Mouse (Mus musculus) thymus, postnatal 0 days (tissue): ENCODE data around the gene Nfix. TPM values are rescaled to one million over a fixed set of nuclear protein-coding genes. Genes with fewer than 3 reads are reported as not detected.
A peak's percentile ranks its signal among the peaks of the same experiment; 100 is the strongest.

ENCODE experiments used
- DNase-seq: peaks from one replicate; pipeline ENCODE4 v3.0.0-alpha.2; 2015; ENCODE audit warnings: low spot score
- polyA plus RNA-seq: library from polyadenylated mRNA; unstranded; fragments of >200 nt; fragmentation: Nextera tagmentation; extraction: Ambion mirVana; gene quantifications from 2 replicates; pipeline ENCODE4 v1.2.1, GENCODE M21; 2015

Nfix gene
- polyA plus RNA-seq, 1 experiment from 2014 or later: 11.7 TPM

DNA sequence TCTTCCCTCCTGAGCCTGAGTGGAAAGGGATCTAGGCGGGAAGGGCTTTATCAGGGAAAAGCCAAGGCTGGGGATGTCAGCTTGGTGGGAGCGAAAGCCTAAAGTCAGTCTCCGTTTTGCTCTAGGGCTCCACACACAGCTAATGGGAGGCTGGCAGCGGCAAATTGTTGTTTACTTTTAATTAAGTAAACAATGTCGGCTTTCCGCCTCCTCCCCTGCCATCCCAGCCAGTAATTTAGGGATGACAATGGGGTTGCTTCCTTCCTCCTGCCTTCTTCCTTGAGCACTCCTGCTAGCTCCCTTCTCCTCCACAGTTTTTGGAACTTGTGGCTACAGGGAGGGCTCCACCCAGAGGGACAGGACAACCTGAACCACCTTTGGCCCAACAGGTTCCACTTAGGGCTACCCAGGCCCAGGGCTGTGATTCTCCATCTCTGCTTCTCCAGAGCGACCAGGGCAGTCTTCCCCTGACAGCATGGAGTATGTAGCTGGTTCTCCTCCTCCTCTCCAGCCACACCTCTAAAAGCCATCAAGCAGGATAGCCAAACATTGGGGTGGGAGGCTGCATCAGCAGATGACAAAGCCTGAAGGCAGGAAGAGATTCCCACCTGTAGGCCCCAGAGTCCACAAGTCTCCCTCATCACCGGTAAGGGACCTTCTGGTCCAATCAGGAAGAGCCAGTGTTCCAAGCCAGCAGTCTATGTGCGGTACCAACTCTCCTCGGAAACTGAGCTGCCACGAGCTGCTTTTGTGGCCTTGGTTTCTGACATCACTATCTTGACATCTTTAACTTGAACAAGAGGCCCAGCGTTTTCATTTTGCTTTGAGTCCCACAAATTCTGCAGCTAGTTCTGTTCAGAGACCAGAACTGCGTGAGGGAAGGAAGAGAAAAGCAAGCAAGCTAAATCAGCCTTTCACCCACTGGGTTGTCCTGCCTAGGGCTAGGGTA is 59.0 kb downstream of the Nfix start:
- DNase-seq: no peak

DNA sequence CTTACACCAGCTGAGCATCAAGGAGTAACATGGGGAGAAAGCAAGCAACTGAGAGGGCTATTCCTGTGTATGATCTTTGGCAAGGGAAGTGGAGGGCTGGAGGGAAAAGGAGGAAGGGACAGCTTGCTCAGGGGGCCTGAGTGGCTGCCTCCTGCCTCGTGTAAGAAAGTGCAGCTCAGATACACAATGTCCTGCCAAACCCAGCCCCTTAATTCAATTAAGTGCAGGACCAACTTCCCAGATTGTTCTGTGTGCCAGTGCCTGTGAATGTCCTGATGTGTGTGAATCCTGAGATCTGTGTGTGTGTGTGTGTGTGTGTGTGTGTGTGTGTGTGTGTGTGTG is 60.8 kb downstream of the Nfix start:
- no peak for DNase-seq

DNA sequence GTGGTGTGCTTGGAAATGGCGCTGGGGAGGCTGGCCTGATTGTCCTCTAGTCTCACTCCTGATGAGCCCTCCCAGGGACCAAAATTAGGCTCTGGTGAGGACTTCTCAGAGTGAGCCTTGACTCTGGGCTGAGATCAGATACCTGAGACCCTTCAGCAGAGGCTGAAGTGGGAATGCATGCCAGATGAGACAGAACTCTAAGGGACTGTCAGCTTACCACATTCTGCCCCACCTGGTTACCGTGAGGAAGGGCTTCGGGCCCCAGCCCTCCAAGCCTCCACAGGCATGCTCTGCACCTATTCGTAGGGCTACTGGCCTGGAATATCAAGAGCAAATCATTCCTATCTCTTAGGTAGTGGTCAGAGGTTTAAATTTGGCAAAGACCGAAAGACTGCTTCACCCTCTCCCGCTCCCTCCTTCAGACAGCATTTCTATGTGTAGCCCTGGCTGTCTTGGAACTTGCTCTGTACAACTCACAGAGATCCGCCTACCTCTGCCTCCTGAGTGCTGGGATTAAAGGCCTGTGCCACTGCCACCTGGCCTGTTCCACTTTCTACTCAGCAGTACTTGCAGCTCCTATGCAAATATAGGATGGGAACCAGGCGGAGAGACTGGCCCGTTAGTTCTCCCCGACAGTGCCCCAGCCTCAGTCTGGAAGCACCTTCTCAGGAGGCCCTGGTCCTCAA is 61.3 kb downstream of the Nfix start:
- no peak for DNase-seq

DNA sequence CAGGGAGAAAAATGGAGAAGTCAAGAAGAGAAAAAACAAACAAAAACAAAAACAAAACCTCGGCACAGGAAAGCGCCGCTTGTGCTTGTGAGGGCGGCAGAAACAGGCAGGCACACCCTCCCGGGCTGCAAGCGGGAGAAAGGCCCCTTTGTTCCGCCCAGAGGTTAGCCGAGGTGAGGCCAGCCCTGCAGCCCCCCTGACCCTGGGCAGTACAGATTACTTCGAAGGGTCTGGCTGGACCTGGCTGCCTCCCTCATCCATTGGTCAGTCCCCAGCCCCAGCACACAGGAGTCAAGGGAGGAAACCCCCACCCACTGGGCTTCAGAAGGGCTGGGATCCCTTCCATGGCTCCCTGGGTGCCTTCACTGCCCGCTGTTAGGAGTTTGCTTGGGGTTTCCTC is 61.9 kb downstream of the Nfix start:
- no peak for DNase-seq

DNA sequence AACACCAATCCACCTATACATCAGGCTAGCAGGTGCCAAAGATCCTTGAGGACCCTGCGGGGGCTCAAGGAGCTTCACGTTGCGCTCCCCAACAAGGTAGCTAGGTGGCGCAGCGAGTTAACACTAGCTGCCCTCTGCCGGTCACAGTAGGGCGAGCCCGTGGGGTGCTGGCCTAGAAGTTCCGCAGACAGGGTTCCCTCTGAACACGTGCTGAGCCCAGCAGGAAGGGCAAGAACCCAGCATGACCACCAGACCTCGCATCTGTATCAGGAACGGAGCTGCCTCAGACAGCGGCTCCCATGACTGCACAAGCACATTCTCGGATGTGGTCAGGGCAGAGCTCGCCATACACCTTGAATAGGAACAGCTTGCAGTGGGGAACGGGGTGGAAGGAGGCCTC is 62.5 kb downstream of the Nfix start:
- peak; percentile 85 for DNase-seq

DNA sequence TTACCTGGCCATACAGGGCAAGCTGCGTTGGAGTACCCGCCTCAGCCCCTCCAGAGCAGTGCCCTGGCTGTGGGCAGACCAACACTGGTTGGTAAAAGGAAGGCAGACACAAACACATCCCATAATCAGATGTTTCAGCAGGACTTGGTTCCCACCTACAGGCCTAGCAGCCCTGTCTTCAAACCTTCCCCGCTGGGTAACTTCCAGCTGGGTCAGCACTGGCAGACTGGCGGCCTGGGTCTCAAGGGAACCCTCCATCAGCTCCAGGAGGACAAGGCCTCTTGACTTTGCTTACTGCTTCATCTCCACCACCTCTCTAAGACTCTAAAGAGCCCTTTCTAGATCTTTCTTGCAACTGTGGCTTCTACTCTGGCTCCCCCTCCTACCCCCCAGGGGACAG is 63.6 kb downstream of the Nfix start:
- no peak for DNase-seq

DNA sequence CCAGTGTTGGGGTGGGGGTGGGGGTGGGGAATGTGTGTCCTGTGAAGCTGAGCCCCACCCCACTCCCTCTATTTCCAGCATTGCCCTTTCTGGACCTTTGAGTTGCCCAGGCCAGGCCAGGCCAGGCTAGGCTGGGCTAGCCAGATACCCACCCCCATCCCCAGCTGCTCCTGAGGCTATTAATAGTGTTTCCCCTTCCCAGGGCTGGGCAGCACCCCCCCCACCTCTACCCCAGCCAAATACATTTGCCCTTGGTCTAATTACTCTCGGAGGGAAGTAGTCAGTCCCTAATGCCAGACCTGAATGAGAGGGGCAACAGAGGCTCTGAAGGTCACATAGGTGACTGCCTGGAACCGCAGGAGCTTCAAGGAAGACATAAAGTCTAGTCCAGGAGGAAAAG is 64.5 kb downstream of the Nfix start:
- DNase-seq: no peak

DNA sequence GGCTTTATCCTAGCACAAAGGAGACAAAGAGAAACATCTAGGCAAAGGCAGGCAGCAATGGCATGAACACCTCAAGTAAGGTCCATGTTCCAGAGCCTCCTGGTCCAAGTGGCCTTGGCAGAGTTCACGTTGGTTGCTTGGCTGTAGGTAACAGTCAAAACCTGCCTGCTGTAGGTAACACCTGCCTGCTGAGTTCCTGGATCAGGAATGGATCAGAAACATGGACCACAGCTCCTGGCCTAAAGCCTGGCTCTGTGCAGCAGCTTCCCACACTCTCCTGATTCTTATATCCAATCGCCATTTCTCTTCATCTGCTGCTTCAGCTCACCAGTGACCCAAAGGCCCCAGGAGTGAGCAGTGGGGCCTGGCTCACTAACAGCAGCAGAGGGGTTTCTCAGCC is 65.5 kb downstream of the Nfix start:
- no peak for DNase-seq

DNA sequence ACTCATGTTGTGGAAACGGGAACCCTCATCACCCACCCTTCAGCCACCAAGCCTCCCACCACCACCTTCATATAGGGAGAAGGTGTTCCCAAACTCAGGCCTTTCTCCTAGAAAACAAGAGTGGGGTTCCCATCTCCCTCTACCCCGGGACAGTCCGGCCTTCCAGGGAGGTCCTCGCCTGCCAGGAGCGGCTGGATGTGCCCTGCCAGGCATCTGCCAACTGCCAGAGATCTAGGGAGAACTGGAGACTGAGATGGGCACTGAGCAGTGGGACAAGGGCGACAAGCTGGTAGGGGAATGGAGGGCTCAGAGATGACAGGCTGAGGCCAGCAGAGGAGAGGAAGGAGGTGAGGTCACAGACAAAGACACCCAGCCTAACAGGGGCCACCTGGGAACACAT is 66.2 kb downstream of the Nfix start:
- no peak for DNase-seq

DNA sequence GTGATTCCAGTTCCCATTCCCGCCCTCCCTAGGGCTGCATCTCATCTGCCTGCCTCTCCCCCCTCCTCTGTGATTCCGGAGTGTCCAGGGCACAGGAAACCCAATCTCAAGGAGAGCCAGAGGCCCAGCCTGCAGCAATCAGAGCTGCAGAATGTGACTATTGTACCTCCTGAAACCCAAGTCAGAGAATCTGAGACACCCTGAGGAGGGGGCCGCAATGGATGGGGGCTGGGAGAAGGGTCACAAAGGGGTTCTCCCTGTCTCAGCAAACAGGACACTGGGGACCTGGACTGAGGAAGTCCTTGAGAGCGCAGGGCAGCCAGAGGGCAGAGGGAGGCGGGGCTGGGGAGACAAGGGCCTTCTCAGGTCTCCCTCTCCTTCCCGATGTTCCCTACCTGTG is 67.1 kb downstream of the Nfix start:
- no peak for DNase-seq

DNA sequence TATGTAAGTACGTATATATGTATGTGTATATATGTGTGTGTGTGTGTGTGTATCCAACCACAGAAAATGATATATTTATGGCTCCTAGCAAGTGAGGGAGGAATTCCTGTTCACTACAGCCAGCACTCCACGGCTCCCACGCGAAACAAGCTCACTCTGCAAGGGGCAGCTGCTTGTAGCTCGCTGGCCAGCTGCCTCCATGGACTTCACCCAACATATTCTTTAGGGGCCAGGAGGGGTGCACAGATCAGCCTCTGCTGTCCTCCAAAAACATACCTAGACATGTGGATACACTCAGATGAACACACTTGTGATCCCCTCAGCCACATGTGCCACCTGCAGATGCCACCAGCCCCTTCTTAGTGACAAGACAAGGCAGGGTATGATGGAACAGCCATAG is 67.6 kb downstream of the Nfix start:
- no peak for DNase-seq

DNA sequence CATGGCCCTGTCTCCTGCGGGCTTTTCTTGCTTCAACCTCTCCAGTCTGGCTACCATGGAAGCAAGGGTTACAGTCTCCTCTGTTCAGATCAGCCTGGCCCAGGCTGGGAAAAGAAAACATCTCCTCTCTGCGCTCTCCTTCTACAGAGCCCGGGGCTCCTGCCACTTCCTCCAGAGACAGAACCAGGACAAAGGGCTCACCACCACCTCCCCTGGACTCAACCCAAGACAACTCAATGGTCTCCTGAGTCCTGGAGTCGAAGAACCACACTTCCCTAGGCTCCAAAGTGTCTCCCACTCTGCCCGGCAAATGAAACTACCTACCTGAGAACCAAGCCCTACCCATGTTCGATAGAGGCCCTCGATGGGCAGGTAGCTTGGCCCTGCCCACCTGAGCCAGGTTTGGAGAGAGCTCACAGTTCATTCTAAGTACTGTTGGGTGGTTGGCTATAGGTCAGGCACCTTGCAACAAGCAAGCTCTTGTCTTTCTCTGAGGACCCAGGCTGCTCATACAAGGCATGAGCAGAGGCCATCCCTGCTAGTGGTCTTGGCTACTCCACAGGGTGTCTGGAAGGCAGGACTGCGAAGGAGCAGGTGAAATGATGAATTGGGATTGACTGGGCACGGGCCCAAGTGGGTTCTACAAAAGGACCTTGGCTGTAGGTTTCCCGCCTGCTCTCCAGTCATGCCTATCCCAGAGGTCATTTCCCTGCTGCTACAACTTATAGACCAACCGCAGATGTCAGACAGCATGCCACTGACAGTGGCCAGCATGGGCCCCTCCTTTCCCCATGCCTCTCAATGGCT is 68.6 kb downstream of the Nfix start:
- DNase-seq: no peak

DNA sequence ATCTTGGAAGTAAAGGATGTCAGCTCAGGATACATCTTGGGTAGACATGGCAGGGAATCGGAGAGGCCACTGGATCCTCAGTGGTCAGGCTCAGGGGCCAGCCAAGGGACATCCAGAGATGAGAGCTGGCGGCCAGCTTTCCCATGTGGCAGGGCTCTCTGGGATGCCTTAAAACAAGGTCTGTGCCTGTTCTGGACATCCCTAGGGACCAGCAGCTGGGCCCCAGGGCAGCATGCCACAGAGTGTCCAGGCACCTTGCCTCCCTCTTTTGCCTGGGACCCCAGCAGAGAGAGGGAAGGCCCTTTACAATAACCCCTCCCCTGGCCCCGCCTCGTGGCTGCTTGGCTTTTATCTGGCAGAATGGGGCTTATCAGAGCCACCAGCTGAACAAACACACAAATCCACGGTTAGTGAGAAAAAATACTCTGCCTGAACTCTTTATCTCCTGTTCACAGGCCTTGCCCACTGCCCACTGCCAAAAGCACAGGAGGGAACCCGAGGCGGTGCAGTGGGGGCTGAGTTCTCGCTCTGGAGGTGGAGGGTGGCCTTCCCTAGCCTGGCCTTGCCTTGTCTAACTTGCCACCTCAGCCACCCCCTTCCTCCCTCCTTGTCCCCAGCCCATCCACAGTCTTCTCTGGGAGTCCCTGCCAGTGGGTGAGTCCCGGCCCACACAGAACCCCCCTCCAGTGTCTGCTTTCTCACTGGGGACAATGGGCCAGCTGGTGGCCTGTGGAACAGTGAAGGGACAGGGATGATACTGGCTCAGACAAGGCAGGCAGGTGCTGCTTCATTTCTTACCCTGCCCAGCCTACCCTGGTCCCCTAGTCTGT is 69.4 kb downstream of the Nfix start:
- no peak for DNase-seq

DNA sequence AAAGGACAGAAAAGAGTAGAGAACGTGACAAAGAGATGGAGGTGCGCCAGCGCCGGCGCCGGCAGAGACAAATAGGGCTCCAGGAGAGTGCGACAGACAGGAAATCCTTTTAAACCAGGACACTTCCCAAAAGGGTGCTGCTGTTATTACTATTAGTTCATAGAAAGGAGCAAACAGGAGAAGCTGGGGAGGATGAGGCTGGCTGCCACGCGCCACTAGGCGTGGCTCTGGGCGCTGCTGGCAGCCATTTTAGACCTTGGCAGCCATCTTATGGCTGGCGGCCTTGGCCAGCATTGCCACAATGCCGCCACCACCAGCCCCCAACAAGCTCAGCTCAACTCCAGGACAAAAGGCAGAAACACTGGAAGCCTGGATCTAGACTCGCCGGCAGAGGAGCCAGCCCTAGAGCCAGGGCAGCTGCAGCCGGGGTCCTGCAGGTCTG is 70.2 kb downstream of the Nfix start:
- DNase-seq: no peak

DNA sequence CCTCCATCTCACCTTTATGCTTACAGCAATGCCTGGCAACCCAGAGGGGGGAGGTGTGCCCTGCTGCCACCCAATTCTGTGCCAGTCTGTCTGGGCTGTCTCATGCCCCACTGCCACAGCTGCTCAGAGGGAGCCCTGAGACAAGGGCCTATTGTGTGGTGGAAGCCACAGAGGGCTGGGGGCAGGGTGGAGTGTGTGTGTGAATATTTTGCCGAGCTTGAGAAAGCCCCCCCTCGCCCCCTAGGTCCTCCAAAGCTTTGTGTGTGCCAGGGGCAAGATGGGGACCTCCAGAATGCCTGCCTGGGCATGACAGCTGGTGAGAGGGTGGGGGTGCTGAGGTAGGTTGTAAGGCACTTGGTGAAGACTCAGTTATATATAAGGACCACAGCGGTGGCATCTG is 71.7 kb downstream of the Nfix start:
- DNase-seq: no peak

DNA sequence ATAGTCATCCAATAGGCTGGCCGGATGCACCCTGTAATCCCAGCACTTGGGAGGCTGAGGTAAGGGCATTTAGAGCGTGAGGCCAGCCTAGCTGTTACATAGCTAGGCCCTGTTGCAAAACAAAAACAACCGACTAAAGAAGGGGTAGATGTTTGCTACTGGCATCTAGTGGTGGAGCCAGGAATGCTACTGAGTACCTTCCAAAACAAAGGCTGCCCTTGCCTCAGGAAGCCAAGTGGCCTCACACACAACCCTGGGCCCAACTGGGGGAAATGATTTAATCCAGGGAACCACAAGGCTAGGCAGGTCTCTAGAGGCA is 74.2 kb downstream of the Nfix start:
- DNase-seq: no peak

DNA sequence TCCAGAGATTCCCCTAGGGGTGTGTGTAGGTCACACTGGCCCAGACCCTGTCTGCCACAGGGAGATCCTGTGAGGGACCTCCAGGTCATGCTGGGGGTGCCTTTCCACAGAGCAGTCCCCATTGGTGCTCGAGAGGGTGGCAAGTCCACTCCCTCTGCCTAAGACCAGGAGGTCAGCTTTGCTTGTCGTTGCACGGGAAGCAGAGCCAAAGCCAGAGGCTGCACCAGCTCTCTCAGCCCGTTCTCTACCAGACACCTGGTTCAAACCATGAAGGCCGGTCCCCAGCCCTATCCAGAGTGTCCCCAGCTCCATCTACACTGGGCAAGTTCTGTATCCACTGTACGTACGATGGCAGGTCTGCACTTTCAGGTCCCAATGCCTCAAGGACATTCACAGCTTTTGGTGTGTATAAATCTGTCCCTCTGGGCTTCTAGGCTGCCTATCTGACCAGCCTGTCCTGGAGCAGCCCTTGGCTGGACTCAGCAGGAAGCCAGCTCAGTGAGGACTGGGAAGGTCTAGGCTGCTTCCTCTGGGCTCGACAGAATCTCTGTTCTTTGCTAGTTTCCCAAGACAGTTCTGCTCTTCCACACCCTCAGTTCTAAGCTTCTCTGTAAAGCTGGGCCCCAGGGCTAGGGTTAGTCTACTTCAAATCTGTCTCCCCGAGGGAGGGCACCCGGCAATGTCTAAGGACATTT is 74.8 kb downstream of the Nfix start:
- no peak for DNase-seq

DNA sequence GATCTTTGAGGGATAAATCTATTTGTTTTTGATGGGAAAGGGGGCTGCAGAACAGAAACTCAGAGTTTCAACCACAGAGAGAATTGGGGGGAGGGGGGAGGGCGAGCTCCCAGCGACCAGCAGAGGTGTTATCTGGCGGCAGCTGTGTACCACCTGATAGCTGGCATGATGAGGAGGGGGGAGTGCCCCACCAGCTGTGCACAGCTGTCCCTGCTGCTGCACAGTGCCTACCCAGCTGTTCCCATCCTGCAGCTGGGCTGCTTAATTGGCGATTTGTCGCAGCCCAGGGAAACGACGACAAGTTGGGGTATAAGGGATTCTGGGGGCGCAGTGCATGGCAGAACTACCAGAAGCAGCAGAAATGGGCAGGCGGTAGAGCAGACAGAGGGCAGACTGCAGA is 75.5 kb downstream of the Nfix start:
- peak; percentile 68 for DNase-seq

DNA sequence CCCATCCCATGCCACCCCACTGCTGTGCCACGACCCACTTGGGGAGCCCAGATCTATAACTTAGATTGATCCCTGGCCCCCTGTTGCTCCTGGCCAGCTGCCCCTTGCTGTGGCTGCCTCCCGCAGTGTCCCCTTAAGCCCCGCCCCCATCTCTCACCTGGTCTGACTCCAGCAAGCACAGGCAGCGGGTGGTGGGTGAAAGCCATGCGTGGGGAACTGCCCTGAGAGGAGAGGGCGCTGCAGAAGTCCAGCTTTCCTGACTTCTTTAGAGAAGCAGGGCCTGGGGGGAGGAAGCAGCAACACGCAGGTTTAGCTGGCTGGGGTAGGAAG is 76.6 kb downstream of the Nfix start:
- peak; percentile 37 for DNase-seq

DNA sequence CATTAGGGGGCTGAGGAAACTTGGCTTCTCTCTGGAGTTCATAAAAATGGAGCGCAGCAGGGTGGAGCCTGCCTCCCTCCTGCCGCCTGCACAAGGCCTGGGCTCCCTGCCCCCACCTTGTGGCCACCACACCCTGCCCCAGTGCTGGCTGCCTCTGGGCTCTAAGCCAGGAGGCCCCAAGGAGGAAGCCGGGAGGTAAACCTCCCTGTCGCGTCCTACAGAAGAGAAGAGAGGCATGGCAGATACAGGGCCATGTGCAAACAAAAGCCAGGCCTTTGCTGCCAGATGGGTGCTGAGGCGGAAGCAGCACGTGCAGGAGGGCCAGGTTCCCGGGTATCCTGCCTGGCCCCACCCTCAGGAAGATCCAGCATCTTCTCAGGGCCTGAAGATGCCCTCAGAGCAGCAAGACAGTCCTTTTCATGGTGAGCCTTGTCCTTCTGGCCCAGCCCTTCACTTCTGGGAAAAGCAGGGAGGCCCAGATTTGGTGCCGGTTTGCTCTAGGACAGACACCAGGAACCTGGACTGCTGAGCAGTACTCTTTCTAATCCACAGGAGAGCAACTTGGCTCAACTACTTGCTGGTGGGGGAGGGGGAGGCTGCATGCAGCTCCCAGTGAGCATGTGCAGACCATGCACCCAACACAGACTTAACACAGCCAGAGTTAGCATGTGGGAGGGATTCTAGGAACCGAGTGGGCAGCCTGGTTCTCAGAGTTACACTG is 77.1 kb downstream of the Nfix start, which contains the start of gene G430095P16Rik:
G430095P16Rik (plus strand) TSS at position 158 of the 721 bp plus-strand sequence.
- peak; percentile 59 for DNase-seq
